Mouse (Mus musculus): ENCODE measurements around the gene Upk3bl. TPM values are rescaled to one million over a fixed set of nuclear protein-coding genes. Genes with fewer than 3 reads are reported as not detected.

The Upk3bl gene
- total and polyA plus RNA-seq, 3 experiments, result not detected

- Histone ChIP-seq H3K9me3 (replicated peaks; ENCODE audit: insufficient read depth, low read length) (no peaks in the 10 kb centered on the region), H3K27me3 (ENCODE audit: control insufficient read depth in 1 of 2, insufficient read depth in 2 of 2, low read length in 2 of 2) (no peaks in the 10 kb centered on the region), H3K27ac (ENCODE audit: control insufficient read depth, low read depth, low read length) (no peak overlapping the region), H3K4me1 (ENCODE audit: control insufficient read depth in 1 of 2, insufficient read depth in 2 of 2, low read length in 2 of 2) (no peaks in the 10 kb centered on the region), H3K79me2 (ENCODE audit: control insufficient read depth, insufficient read depth, low read length, poor library complexity) (no peaks in the 10 kb centered on the region), H3K36me3 (ENCODE audit: control insufficient read depth in 1 of 2, insufficient read depth in 2 of 2, low read length in 2 of 2) (no peaks in the 10 kb centered on the region), H3K9ac (ENCODE audit: control insufficient read depth, low read depth, low read length, poor library complexity, severe bottlenecking) (no peak overlapping the region), H3K4me3 (ENCODE audit: control insufficient read depth in 1 of 2, insufficient read depth in 1 of 2, low read depth in 2 of 2, low read length in 2 of 2) (no peak overlapping the region)
- DNase-seq (ENCODE audit: low read depth, low spot score), result no peak
- TF ChIP-seq POLR2AphosphoS5 (IDR thresholded peaks at IDR 0.05; ENCODE audit: borderline replicate concordance, low read depth, low read length) (no peak), E2F4 (IDR thresholded peaks at IDR 0.05; ENCODE audit: borderline replicate concordance, low read depth, low read length) (no peak), MAX (IDR thresholded peaks at IDR 0.05; ENCODE audit: low read length) (no peak), UBTF (IDR thresholded peaks at IDR 0.05; ENCODE audit: borderline replicate concordance, insufficient read depth, low read depth, low read length) (no peak), JUND (IDR thresholded peaks at IDR 0.05; ENCODE audit: low read depth, low read length) (no peak), CTCF (IDR thresholded peaks at IDR 0.05 in 2 of 3, conservative IDR thresholded peaks at IDR 0.05 in 1 of 3; ENCODE audit: control insufficient read depth in 1 of 3, insufficient read depth in 1 of 3, low read depth in 2 of 3, low read length in 3 of 3, poor library complexity in 1 of 3, severe bottlenecking in 1 of 3) (0 out of 6 replicates have a peak, but pooled peaks of 1 of the 3 experiments have one; percentile 12), GATA1 (IDR thresholded peaks at IDR 0.05; ENCODE audit: low read depth, low read length) (no peak), RAD21 (IDR thresholded peaks at IDR 0.05; ENCODE audit: low read depth, low read length) (no peak), USF1 (IDR thresholded peaks at IDR 0.05; ENCODE audit: low read depth, low read length) (no peak)
Observed at GRCm38 (mm10) chr5:136027612-136028311, 26.5 kb upstream of the Upk3bl start.

GRCm38 (mm10) chr5:136034868-136035267 lies 19.4 kb upstream of the Upk3bl start:
- Histone ChIP-seq H3K4me3 (ENCODE audit: control insufficient read depth in 1 of 2, insufficient read depth in 1 of 2, low read depth in 2 of 2, low read length in 2 of 2) (no peak overlapping the region), H3K27me3 (ENCODE audit: control insufficient read depth in 1 of 2, insufficient read depth in 2 of 2, low read length in 2 of 2) (no peaks in the 10 kb centered on the region), H3K9me3 (replicated peaks; ENCODE audit: insufficient read depth, low read length) (no peaks in the 10 kb centered on the region), H3K79me2 (ENCODE audit: control insufficient read depth, insufficient read depth, low read length, poor library complexity) (no peaks in the 10 kb centered on the region), H3K9ac (ENCODE audit: control insufficient read depth, low read depth, low read length, poor library complexity, severe bottlenecking) (no peak overlapping the region), H3K36me3 (ENCODE audit: control insufficient read depth in 1 of 2, insufficient read depth in 2 of 2, low read length in 2 of 2) (no peaks in the 10 kb centered on the region), H3K4me1 (ENCODE audit: control insufficient read depth in 1 of 2, insufficient read depth in 2 of 2, low read length in 2 of 2) (no peaks in the 10 kb centered on the region; a peak in 1 of 4 replicates), H3K27ac (ENCODE audit: control insufficient read depth, low read depth, low read length) (no peak overlapping the region)
- TF ChIP-seq EP300 (IDR thresholded peaks at IDR 0.05; ENCODE audit: low read depth in 1 of 2, low read length in 2 of 2) (no peak), MYC (IDR thresholded peaks at IDR 0.05; ENCODE audit: low read depth, low read length) (no peak)
- DNase-seq (ENCODE audit: low read depth, low spot score), result no peak

- TF ChIP-seq ZKSCAN1 (IDR thresholded peaks at IDR 0.05; ENCODE audit: low read depth, low read length), result no peak
- TF ChIP-seq MAX (IDR thresholded peaks at IDR 0.05; ENCODE audit: low read length), result no peak
- no peak for TF ChIP-seq MYB (IDR thresholded peaks at IDR 0.05; ENCODE audit: low read depth, low read length)
- no peak for TF ChIP-seq TBP (IDR thresholded peaks at IDR 0.05; ENCODE audit: low read depth, low read length)
- TF ChIP-seq USF2 (IDR thresholded peaks at IDR 0.05; ENCODE audit: borderline replicate concordance in 1 of 2, insufficient read depth in 1 of 2, low read depth in 1 of 2, low read length in 2 of 2), result no peak
- TF ChIP-seq GATA1 (IDR thresholded peaks at IDR 0.05; ENCODE audit: low read depth, low read length), result no peak
- Histone ChIP-seq H3K36me3 (ENCODE audit: control insufficient read depth in 1 of 2, insufficient read depth in 2 of 2, low read length in 2 of 2) (no peaks in the 10 kb centered on the region), H3K9me3 (replicated peaks; ENCODE audit: insufficient read depth, low read length) (no peaks in the 10 kb centered on the region), H3K79me2 (ENCODE audit: control insufficient read depth, insufficient read depth, low read length, poor library complexity) (no peaks in the 10 kb centered on the region), H3K27me3 (ENCODE audit: control insufficient read depth in 1 of 2, insufficient read depth in 2 of 2, low read length in 2 of 2) (no peaks in the 10 kb centered on the region), H3K9ac (ENCODE audit: control insufficient read depth, low read depth, low read length, poor library complexity, severe bottlenecking) (no peak overlapping the region), H3K4me3 (ENCODE audit: control insufficient read depth in 1 of 2, insufficient read depth in 1 of 2, low read depth in 2 of 2, low read length in 2 of 2) (no peak overlapping the region), H3K4me1 (ENCODE audit: control insufficient read depth in 1 of 2, insufficient read depth in 2 of 2, low read length in 2 of 2) (peaks cover 0 to under 1% of the 10 kb centered on the region in 2 experiments; a peak in 2 of 4 replicates), H3K27ac (ENCODE audit: control insufficient read depth, low read depth, low read length) (no peak overlapping the region)
- no peak for DNase-seq (ENCODE audit: low read depth, low spot score)
Observed at GRCm38 (mm10) chr5:136035285-136035684, 19.0 kb upstream of the Upk3bl start.

Measured in MEL (cell line).